Mouse (Mus musculus): ENCODE measurements around the gene Iqcc.

Gene Iqcc

DNA sequence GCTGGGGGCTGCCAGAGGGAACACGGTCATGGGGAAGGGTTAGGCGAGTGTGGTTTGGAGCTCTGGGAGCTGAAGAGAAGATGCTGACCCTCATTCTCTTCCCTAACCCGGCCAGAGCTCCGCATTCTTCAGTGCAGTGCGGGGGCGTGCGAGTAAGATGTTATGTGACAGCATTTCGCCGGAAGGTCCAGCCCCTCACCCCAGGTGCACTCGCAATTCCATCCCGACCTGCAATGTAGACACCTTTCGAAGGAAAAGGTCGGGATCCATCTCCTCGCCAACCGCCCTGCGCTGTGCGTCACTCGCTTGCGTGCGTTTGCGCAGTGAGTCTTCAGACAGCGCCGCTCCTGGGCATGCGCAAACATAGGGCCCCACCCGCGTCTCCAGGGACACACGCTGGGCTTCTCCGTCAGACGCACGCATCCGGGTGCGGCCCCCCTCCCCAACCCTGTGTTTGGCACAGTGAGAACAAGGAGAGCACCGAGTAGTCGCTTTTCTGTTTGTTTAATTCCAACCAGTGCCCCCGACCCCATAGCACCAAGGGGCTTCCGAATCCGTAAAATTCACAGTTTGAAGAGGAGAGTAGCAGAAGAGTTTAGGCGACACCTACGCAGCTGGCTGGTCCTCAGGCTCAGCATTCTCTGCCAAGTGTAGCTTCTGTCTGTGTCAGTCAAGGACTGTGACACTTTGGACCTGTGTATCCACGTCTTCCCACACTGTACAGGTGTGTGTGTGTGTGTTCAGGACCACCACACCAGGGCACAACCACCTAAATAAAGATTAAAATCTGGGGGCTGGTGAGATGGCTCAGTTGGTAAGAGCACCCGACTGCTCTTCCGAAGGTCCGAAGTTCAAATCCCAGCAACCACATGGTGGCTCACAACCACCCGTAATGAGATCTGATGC lies at the start of gene Iqcc:
TSS of gene Iqcc (minus strand) at position 314 of the 906 bp plus-strand sequence.
- DNase-seq (ENCODE audit: extremely low read depth, low read depth, low spot score), result no peak

DNA sequence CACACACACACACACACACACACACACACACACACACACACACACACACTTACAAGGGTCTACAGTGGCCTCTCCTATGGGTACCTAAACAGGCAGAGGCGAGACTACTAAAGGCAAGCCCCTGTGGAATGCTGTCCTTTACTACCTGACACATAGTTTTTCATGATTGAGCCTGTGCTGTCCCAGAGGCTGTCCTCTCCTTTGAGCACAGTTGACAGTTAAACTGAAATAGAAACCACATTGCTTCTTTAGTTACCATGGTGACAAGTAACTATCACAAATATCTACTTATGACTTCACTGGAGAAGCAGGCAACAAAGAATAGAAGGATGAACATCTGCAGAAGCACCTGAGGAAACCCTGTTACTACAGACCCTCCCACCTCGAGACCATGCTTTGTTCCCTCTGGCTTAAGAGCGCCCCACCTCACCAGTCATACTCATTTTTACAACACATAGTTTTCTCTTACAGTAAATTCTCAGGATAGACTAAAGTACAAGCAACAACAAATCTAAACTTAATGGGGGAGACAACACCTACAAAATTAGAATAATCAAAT lies 43.4 kb upstream of the Iqcc start:
- no peak for DNase-seq (ENCODE audit: extremely low read depth, low read depth, low spot score)

DNA sequence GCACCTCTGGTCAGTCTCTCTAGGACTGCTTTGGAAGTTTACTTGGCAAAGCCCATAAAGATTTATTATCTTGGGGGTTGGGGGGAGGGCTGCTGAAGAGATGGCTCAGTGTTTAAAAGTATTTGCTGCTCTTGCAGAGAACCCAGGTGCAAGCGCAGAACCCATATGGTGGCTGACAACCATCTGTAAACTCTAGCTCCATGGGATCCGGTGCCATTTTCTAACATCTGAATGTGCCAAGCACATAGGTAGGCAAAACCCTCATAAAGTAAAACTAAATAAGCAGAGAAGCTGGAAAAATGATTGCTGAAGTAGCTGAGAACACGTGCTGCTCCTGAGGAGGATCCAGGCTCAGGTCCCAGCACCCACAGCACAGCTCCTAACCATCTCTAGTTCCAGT lies 42.7 kb upstream of the Iqcc start:
- no peak for DNase-seq (ENCODE audit: extremely low read depth, low read depth, low spot score)

DNA sequence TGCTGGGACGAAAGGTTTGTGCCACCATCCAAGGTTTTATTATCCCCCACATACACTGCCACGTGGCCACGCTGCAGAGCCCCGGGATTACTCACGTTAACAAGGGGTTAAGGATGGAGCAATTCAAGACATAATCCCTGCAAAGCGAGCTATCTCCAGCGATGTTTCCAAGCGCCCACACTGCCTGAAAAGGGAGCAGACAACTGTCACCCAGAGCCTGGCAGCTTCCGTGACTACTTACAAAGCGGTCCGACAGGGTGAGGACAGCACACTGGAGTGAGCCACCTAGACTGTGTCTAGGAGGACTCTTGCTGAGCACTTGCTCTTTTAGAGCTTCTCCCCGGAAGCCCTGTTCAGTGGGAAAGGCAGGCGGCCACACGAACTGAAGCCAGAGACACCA lies 35.9 kb upstream of the Iqcc start:
- no peak for DNase-seq (ENCODE audit: extremely low read depth, low read depth, low spot score)

DNA sequence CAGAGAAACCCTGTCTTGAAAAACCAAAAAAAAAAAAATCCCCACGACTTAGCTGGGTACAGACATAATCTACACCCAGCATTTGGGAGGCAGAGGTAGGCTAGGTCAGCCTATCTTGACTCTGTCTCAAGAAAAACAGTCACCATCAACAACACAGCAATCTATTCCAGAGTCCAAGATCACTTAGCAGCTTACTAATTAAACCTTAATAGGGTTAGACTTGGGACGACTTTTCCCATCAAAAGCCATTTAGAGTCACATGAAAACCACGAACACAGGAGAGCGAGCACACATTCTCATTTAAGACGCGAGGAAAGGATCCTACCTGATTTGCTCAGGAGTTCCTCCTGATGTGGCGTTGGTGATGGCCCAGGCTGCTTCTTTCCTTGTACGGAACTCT lies 31.5 kb upstream of the Iqcc start:
- DNase-seq (ENCODE audit: extremely low read depth, low read depth, low spot score), result no peak

DNA sequence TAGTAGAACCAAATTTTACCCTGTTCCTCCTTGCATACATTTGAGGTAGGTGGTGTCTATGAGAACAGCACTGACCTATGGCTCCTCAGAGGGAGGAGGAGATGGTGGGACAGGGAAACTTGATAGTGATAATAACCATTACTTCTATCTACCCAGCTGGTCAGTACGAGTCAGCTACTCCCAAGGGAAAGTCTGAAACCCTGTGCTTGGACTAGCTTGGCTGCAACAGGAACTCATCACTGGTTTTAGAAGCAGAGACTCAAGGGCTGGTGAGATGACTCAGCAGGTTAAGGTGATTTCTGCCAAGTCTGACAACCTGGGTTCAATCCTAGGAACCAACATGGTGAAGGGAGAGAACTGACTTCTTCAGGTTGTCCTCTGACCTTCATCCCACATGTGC lies 29.8 kb upstream of the Iqcc start:
- DNase-seq (ENCODE audit: extremely low read depth, low read depth, low spot score), result no peak

DNA sequence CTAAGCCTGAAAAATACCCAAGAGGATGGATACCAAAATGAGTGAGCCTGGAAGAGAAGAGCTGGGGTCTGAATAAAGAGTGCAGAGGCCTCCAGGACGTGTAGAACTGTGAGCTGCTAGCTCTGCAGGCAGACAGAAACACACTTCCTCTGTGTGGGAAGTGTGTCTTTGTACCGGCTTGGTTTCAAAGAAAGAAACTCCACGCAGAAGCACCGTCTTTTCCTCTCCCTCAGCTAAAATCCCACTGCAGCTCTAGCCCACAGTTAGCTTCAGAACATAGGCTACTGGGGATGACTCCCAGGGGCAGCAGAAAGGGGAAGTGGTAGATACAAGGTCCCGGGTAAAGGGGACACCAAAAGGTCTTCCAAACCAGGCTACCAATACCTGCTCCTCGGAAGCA lies 26.3 kb upstream of the Iqcc start:
- no peak for DNase-seq (ENCODE audit: extremely low read depth, low read depth, low spot score)

DNA sequence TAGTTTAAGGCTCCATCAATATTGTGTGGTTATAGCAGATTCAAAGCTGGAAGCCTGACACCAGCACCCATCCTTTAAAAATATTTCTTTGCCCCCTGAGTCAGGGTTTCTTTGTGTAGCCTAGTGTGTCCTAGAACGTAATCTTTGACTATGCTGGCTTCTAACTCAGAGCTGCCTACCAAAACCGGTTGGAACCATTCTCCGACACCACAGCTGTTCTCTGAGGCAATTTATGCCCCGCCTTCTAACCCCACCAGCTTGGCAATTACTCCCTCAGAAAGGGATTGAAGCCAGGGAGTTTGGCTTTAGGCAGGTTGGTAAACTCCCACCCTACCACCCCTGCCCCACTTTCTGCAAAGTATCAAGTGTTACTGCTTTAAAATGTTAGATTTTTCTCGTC lies 22.9 kb upstream of the Iqcc start:
- no peak for DNase-seq (ENCODE audit: extremely low read depth, low read depth, low spot score)

DNA sequence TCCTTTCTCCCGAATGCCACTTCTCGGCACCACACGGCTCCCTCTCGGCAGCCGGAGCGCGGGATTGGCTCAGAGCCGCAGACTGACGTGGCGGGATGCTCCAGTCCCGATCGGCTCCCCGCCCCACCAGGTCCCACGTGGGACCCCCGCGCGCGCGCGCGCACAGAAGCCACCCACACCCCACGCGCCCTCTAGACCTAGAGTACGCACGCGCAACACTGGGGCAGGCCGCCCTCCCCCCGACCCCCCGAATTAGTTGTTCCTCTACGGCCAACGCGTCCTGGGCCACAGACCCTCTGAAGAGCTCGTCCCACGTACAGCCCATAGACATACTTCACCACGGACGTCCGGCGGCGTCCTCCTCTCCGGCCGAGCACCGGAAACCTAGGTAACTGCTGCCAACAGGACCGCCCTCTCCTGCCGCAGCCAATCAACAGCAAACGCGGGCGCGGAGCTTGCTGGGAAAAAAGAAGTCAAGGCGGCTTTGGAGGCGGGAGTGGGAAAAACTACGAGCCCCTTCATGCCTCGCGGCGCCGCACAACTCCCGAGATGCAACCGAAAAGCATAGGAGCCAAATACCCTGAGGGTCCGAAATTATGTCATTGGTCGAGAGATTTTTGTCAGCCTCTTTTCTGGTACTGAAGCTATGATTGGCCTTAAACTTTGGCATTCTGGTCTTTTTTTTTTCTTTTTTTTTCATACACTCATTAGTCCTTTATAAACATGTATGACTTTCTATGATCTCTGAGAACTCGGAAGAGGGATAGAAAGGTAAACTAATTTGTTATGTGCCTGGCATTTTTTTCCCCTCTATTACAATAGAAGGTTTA lies 22.0 kb upstream of the Iqcc start, which contains the start of gene Txlna:
TSS of gene Txlna (minus strand) at position 428 of the 830 bp plus-strand sequence.
- DNase-seq (ENCODE audit: extremely low read depth, low read depth, low spot score), result peak; percentile 94

DNA sequence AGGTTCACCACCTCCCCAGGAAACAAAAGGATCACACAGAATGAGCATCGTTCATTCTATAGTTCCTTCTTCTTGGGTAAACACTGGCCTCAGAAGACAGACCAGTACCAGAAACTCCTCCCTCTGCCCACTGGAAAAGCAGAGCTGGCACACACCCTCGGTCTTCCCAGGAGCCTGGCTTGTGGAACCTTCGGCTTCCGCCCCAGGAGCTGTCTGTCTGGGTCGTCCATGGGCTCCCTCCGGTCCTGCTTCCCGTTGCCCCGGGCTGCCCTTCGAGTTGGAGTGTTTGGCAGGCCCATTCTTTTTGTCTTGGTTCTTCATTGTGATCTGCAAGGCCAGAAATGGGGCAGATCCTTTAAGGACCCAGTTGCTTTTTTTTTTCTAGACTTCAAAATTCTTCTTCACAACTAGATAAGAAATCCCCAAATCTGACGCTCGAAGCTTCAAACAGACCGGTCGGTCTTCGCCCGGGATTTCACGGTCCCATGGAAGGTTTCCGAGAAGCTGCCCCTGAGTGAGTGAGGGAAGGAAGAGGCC lies 21.3 kb upstream of the Iqcc start:
- peak; percentile 49 for DNase-seq (ENCODE audit: extremely low read depth, low read depth, low spot score)

DNA sequence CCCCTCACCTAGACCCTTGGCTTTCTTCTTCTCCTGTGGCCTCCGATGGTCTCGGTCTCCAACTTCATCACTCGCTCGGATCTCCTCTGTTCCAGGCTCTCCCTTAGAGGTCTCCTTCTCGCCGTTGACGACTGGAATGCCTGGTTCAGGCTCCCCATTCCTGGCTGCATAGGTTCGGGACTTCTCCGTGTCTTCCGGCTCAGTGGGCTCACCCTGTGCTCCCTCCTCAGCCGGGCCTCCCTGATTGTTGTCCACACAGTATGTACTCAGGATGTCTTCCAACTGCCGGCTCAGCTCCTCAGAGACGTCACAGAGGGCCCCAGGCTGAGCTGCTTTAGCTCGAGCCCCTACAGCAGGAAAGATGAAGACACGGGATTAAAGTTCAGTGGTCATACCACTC lies 20.3 kb upstream of the Iqcc start:
- no peak for DNase-seq (ENCODE audit: extremely low read depth, low read depth, low spot score)

DNA sequence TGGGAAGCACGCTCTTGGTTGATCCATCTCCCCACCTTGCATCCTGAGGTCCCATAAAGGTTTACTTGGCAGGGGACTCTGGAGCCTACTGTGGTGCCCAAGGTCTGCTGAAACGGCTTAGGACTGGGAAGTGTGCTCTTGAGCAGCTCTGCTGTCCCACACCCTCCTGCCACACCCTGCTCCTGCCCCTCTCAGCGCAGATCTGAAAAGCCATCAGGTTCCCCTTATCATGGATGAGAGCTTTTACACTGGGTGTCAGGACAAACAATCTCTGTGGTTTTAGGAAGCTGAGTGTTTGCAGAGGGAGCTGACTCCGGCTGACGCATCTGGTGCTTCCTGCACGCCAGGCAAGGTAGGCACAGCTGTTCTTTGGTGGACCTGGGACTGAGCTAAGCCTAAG lies 15.0 kb upstream of the Iqcc start:
- no peak for DNase-seq (ENCODE audit: extremely low read depth, low read depth, low spot score)

DNA sequence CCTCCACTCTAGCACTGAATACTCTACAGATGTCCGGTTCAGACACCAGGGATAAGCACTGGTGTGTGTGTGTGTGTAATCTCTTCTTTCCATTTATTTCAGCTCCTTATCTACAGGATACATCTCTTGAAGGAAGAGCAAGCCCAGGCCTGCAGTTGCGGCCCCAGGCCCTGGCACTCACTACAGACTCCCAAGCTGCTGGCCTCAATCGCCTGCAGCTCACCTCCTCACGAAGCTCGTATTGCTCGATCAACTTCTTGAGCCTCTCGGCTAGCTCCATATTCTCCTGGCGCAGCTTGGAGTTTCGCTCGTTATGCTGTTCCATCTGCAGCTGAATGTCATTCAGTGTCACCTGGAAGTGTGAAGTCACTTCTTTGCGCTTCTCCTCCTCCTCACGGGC lies 13.0 kb upstream of the Iqcc start:
- DNase-seq (ENCODE audit: extremely low read depth, low read depth, low spot score), result peak; percentile 93

DNA sequence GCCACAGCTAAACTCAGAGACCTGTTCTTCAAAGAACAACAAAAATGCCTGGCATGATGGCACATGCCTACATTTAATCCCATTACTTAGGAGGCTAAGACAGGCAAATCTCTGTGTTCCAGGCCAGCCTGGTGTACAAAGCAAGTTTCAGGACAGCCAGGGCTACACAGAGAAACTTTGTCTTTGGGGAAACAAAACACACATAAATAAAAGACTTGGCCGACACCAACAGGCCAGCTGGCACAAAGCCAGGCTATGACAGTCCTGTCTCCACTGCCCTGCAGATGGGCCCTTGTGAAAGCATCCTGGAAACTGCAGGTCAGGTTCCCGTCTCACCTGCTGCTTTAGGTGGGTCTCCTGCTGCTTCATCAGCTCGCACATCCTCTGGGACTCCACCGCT lies 12.0 kb upstream of the Iqcc start:
- DNase-seq (ENCODE audit: extremely low read depth, low read depth, low spot score), result peak; percentile 93

DNA sequence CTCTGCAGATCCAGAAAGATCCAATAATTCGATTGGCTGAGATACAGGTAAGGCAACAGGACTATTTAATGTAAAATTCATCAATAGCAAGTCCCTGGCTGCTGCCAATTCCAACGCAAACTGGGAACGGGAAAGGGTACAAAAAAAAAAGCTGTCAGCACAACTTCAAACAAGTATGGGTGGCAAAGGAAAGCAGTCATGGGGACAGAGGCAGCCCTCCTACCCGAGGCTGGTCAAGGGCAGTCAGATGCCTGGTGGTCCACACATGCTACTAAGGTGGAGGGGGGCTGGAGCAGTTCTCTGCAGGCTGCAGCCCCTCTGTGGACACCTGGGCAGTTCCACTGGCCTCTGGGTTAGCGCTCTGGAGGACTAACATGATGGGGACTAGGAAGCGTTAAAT lies 7.1 kb upstream of the Iqcc start:
- DNase-seq (ENCODE audit: extremely low read depth, low read depth, low spot score), result no peak

DNA sequence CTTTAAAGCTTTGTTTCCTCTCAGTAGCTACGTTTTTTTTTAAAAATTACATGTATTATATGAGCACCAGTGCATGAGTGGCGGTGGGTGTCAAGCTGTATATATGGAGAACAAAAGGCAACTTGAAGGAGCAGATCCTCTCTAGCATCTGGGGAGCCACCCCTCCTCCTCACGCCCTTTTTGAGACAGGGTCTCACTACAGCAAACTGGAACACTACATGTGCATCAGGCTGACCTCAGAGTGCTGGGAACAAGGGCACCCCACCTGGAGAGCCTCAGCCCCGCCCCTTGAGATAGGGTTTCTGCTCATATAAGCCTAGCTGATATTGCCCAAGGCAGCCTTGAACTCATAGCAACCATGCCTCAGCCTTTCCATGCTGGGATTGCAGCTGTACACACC lies 6.6 kb upstream of the Iqcc start:
- DNase-seq (ENCODE audit: extremely low read depth, low read depth, low spot score), result no peak

DNA sequence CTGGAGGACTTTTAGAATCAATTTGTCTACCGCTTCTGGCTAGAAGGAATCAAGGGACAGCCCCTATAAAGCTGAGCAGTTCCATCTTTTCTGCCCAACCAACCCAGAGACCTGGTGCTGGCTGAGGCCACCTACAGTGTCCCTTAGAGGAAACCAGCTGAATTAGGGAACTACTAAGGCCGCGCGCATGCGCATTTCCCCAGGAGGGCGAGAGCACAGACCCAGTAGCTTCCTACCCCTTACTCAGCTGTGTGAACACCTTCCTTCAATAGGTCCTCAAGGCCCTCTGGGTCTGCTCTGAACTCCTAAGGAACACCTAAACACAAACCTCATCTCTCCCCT lies 6.1 kb upstream of the Iqcc start:
- no peak for DNase-seq (ENCODE audit: extremely low read depth, low read depth, low spot score)

DNA sequence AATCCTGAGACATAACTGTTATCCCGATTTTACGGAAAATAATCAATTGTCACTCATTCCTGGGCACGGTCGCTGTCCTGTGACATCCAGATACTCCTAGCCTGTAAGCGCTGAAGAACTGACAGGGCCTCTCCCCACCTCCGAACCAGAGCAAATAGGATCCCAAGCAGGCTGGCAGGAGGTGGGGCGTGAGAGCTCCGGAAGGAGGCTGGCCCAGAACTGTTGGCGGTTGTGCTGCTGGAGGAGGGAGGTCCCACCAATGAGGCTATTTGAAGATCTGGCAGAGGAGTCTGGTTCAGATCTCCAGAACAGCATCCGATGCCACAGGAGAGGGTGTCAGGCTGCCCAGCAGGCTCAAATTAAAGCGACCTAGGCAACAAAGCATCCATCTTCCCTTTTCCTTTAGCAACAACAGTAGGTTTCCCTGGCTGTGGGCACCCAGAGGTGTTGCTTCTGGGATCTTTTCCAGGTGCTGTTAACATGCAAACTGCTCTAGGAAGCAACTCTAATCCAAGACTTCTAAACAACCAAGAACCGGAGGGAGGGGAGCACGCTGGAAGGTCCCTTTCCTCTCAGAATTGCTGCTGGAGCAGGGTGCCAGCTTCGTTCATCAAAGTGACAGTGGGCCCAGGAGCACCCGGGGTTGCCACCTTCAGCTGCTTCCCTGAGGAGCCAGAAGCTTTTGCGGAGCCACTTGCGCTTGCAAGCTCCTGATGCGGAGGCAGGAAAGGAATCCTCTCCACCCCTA lies 5.6 kb upstream of the Iqcc start:
- no peak for DNase-seq (ENCODE audit: extremely low read depth, low read depth, low spot score)

DNA sequence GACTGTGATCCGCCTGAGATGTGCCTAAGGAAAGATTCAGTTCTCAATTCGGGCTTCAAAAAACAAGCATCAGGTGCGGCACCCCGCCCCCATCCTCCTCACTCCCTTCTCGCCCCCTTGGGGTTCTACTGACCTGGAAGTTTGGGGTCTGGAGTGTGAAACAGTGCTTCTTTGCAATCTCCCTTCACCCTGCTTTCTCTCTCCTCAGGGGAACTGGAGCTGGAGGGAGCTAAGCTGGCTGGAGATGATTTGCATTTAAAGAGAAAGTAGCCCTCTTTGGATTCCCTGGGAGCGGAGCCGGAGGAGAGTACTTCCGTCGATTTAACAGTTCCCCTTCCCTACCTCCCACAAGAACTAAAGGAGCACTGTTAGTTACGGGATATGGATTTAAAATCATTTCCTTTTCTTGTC lies 4.8 kb upstream of the Iqcc start, which contains the start of gene Ccdc28b:
TSS of gene Ccdc28b (minus strand) at position 267 of the 411 bp plus-strand sequence.
- no peak for DNase-seq (ENCODE audit: extremely low read depth, low read depth, low spot score)

DNA sequence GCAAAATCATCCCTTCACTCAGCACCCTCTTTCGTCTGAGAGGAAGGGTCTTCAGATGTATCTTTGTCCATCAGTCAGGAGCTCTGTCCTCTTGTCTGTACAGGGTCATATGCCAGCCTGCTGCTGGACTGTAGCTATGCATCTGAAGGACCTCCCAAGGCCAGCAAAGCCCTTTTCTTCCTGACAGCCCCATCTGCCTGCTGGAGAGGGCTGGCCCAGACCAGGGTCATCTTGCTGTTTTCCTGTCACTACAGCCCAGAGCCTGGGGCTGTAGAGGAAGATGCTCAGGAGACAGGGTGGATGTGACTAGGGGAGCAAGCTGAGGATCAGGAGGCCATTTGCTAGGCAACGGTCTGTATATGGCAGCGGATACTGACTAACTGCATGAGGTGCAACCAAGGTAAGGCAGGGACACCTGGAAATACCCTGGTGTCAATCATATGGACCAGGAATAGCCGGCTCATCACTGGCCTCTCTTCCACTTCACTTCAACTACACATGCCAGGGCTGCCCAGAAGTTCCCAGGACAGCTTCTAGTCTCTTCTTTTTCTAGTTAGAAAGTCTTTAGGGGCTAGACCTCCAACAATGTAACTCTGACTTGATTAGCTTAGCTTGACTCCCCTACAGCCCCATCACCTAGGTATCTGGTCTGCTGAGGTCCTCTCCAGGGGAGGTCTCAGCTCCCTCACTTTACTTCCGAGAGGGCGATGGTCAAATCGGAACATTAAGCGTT lies 4.1 kb upstream of the Iqcc start:
- DNase-seq (ENCODE audit: extremely low read depth, low read depth, low spot score), result no peak

Data from fat pad, adult 2 months (tissue).